Mouse (Mus musculus): ENCODE results near the gene Oprm1.

DNA sequence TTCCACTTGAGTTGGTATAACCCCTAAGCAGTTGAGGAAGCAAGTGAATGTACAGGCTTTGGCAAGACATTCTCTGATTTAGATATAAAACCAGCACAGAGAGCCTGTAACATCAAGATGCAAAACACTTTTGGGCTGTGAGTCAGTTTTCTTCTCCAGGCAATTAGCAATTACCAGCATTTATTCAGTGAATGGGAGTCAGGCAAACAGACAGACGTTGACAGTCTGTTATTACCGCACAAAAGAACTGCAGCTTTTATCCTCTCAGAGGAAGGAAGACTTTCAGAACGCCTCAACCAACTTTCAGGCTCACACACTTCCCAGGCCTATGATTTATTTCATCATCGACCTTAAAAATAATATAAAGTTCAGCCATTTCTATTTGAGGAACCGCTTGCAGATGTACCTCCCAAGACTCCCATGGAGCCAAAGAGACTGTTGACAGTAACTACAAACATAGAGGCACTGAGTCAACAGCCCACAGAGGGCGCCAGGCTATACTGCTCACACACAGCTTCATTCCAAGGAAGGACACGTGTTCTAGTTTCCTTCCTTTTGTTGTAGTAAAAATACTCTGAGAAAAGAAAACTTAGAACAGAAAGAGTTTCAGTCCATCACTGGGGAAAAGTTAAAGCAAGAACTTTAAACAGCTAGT lies 113.2 kb downstream of the Oprm1 start:
- TF ChIP-seq POLR2A (IDR thresholded peaks at IDR 0.05; ENCODE audit: borderline replicate concordance, insufficient read depth, low read length) = no peak
- TF ChIP-seq CTCF (IDR thresholded peaks at IDR 0.05; ENCODE audit: borderline replicate concordance, insufficient read depth, low read depth, low read length) = no peak
